Mouse (Mus musculus) stomach, embryonic 16.5 days (tissue): ENCODE data around the gene Rnaseh2b. TPM values are rescaled to one million over a fixed set of nuclear protein-coding genes. Genes with fewer than 3 reads are reported as not detected.

Source experiments
- ATAC-seq: fragments of 200-750 bp; cut with Nextera tagmentation; 2 replicates; pipeline ENCODE4 v1.8.0; 2017; ENCODE audit warnings: moderate number of reproducible peaks, moderate TSS enrichment; ENCODE audit not compliant: insufficient read depth, low FRiP score
- H3K27ac ChIP-seq: fragments of 300-500 bp; sonication (generic); 2 replicates; pipeline ENCODE4 v1.5.1; 2014; ENCODE audit warnings: low read length
- H3K27me3 ChIP-seq: fragments of 300-500 bp; sonication (generic); 2 replicates; pipeline ENCODE4 v1.6.1; 2014; ENCODE audit warnings: low read length, control low read depth, mixed read lengths; ENCODE audit not compliant: control insufficient read depth, insufficient read depth
- H3K36me3 ChIP-seq: fragments of 300-500 bp; sonication (generic); 2 replicates; pipeline ENCODE4 v1.6.1; 2014; ENCODE audit warnings: low read length; ENCODE audit not compliant: control insufficient read depth, insufficient read depth
- H3K4me1 ChIP-seq: fragments of 300-500 bp; sonication (generic); 2 replicates; pipeline ENCODE4 v1.6.1; 2014; ENCODE audit warnings: low read length, control low read depth, mixed read lengths; ENCODE audit not compliant: control insufficient read depth, insufficient read depth
- H3K4me2 ChIP-seq: fragments of 300-500 bp; sonication (generic); 2 replicates; pipeline ENCODE4 v1.6.1; 2014; ENCODE audit warnings: low read depth, low read length, mixed read lengths
- H3K4me3 ChIP-seq: fragments of 300-500 bp; sonication (generic); replicated peaks from 2 replicates; pipeline ENCODE4 v1.5.1; 2014; ENCODE audit warnings: mild to moderate bottlenecking, low read length
- H3K9ac ChIP-seq: fragments of 300-500 bp; sonication (generic); 2 replicates; pipeline ENCODE4 v1.6.1; 2014; ENCODE audit warnings: low read length
- H3K9me3 ChIP-seq: fragments of 300-500 bp; sonication (generic); replicated peaks from 2 replicates; pipeline ENCODE4 v1.6.1; 2016; ENCODE audit warnings: low read length, control low read depth; ENCODE audit not compliant: control insufficient read depth
- WGBS: fragments of 180-500 bp; shearing (Covaris S2); extraction: QIAGEN DNeasy Blood & Tissue Kit; methylation state at CpG from one replicate; pipeline ENCODE4 v1.1.7; 2014; 5-methylcytosine and 5-hydroxymethylcytosine counted together
- polyA plus RNA-seq: library from polyadenylated mRNA; unstranded; fragments of >200 nt; fragmentation: Nextera tagmentation; extraction: Ambion mirVana; gene quantifications from 2 replicates; pipeline ENCODE4 v1.2.1, GENCODE M21; 2015

Rnaseh2b gene
- polyA plus RNA-seq, 1 experiment from 2014 or later: 46.6 TPM

DNA sequence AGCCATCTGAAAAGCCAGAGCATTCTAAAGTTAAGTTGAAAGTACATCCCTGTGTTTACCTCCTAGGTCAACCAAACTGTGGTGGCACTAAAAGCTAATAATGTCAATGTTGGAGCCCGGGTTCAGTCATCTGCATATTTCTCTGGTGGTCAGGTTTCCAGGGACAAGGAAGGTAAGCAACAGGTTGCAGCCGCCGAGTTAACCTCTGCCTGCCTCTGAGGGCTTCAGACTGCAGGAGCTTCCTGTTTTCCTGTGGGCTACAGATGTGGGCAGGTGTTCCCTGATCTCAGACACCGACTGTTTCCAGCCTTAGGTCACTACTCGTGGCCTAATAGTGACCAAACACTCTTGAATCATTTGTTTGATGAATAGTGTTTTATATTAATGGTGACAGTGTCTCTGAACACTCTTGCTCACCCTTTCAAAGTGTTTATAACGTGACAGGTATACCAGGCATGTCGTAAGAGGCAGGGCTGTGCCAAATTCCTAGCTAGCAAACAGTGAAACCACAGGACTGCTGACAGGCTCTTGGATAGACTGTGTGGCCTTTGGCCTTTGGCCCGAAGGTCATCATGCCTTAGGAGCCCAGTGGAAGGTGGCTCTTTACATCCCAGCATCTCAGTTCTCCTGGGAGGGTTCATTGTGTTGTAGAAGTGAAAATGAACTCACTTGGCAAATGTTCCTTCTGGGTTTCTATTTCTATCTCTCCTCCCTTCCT is 69.0 kb downstream of the Rnaseh2b start:
- no peak overlapping the region for H3K9ac ChIP-seq
- H3K27me3 ChIP-seq: no peaks in the 10 kb centered on the region
- H3K4me3 ChIP-seq: no peak overlapping the region
- ATAC-seq: no peak
- no peaks in the 10 kb centered on the region for H3K9me3 ChIP-seq
- H3K27ac ChIP-seq: no peak overlapping the region
- H3K4me2 ChIP-seq: no peak overlapping the region
- 51% methylated on average over 8 of the region's 8 CpGs for WGBS
- no peaks in the 10 kb centered on the region; the same call in 1 of the 2 replicates for H3K36me3 ChIP-seq
- H3K4me1 ChIP-seq: no peaks in the 10 kb centered on the region

DNA sequence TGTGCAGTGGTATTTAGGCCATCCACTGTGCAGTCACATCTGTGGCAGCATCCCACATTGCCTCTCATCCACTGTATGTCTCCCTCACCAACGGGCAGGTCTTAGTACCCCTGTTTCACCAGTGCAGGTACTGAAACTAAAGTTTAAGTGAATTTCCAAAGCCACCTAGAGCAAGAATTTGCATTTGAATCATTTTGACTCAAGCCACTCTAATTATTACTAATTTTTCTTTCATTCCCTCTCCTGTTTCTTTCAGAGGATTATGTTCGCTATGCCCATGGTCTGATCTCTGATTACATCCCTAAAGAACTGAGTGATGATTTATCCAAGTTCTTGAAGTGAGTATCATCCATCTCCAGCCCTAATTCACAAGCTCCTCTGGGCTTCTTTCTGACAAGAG is 71.4 kb downstream of the Rnaseh2b start:
- 96% methylated on average over 2 of the region's 2 CpGs for WGBS
- Histone ChIP-seq H3K4me1 (no peaks in the 10 kb centered on the region), H3K9ac (no peak overlapping the region), H3K36me3 (no peaks in the 10 kb centered on the region; the same call in 1 of the 2 replicates), H3K4me2 (no peak overlapping the region), H3K4me3 (no peak overlapping the region), H3K27ac (no peak overlapping the region), H3K9me3 (no peaks in the 10 kb centered on the region), H3K27me3 (no peaks in the 10 kb centered on the region)
- no peak for ATAC-seq

DNA sequence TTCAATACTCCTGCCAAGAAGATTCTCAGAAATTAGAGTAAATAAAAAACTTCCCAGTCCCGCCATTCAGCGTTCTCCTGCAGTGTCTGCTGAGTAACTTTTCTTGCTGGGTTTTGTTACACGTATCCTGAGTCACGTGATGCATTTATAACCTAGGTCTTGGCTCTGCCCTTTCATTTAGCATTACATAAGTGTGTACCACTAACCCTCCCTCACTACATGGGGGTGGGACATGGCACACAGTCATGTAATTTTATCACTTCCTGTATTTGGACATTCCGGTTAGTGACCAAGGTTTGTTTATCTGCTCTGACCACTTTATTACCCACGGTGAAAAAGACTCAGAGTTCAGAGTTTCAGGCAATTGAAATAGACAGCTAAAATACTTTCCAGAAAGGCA is 78.4 kb downstream of the Rnaseh2b start:
- no peak overlapping the region for H3K27ac ChIP-seq
- ATAC-seq: no peak

DNA sequence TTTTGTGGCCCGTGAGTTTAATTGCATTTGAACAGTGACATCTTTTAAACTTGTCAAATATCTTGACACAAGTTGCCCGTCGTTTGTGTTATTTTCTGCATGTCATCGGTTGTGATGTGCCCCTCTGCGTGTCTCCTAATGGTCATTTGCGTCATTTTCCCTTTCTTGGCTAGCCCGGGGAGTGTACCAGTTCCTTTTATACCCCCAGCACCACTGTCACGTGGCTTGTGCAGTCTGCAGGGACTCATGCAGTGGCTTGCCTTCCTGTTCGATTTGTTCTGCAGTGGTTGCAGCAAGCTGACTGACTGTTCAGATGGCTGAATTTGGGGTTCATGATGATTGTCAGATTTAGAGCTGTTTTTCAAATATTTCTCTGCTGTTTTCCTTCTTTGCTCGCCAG is 81.6 kb downstream of the Rnaseh2b start:
- ATAC-seq: no peak
- H3K36me3 ChIP-seq: 0 out of 2 replicates have a peak, but pooled peaks cover 3% of the 10 kb centered on the region
- WGBS: 63% methylated on average over 10 of the region's 10 CpGs
- no peaks in the 10 kb centered on the region for H3K27me3 ChIP-seq
- H3K9ac ChIP-seq: no peak overlapping the region
- H3K27ac ChIP-seq: no peak overlapping the region
- H3K9me3 ChIP-seq: no peaks in the 10 kb centered on the region
- no peak overlapping the region for H3K4me3 ChIP-seq
- H3K4me1 ChIP-seq: peaks cover 13% of the 10 kb centered on the region; the same call in 1 of the 2 replicates
- no peak overlapping the region for H3K4me2 ChIP-seq

More for the DNA sequence above, 78.4 kb downstream of the Rnaseh2b start:
- no peak overlapping the region for H3K4me2 ChIP-seq
- H3K9ac ChIP-seq: no peak overlapping the region
- peaks cover 13% of the 10 kb centered on the region; the same call in 1 of the 2 replicates for H3K4me1 ChIP-seq
- H3K36me3 ChIP-seq: no peaks in the 10 kb centered on the region
- H3K27me3 ChIP-seq: no peaks in the 10 kb centered on the region
- H3K9me3 ChIP-seq: no peaks in the 10 kb centered on the region
- 40% methylated on average over 6 of the region's 6 CpGs for WGBS
- no peak overlapping the region for H3K4me3 ChIP-seq

DNA sequence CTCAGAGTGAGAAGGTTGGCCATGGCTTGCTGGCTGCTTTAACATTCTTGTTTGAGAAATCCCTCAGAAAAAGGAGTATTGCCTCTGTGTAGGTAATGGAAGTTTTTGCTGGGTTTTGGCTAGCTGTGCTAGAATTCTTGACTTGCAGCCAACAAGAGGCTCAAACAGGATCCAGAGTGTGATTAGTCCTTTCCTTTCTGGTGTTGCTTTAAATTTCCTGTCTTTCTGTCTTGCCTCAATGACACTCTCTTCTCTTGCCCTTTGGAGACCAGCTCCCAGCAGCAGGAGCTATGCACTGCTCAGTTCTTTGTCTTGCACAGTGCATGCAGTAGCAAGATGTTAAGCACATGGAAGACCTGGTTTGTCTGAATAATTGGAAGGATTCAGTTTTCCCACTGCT is 83.3 kb downstream of the Rnaseh2b start:
- Histone ChIP-seq H3K27me3 (no peaks in the 10 kb centered on the region), H3K36me3 (0 out of 2 replicates have a peak, but pooled peaks cover 3% of the 10 kb centered on the region), H3K9me3 (no peaks in the 10 kb centered on the region), H3K9ac (no peak overlapping the region), H3K4me1 (0 out of 2 replicates have a peak, but pooled peaks cover 10% of the 10 kb centered on the region), H3K27ac (no peak overlapping the region), H3K4me2 (no peak overlapping the region), H3K4me3 (no peak overlapping the region)
- peak; percentile 71 for ATAC-seq

GRCm38 (mm10) chr14:62376115-62376514 is 83.7 kb downstream of the Rnaseh2b start:
- no peak for ATAC-seq
- Histone ChIP-seq H3K27ac (no peak overlapping the region), H3K4me1 (0 out of 2 replicates have a peak, but pooled peaks cover 10% of the 10 kb centered on the region), H3K36me3 (0 out of 2 replicates have a peak, but pooled peaks cover 3% of the 10 kb centered on the region), H3K4me2 (no peak overlapping the region), H3K9me3 (no peaks in the 10 kb centered on the region), H3K9ac (no peak overlapping the region), H3K27me3 (no peaks in the 10 kb centered on the region), H3K4me3 (no peak overlapping the region)
- WGBS: 75% methylated on average over 2 of the region's 2 CpGs

- ATAC-seq: no peak
- 81% methylated on average over 2 of the region's 2 CpGs for WGBS
Measured at GRCm38 (mm10) chr14:62379391-62379790, 87.0 kb downstream of the Rnaseh2b start.

GRCm38 (mm10) chr14:62380606-62381005 is 88.2 kb downstream of the Rnaseh2b start:
- no peak overlapping the region for H3K27ac ChIP-seq
- no peak overlapping the region for H3K4me2 ChIP-seq
- no peaks in the 10 kb centered on the region for H3K9me3 ChIP-seq
- whole genome bisulfite sequencing: 79% methylated on average over 6 of the region's 6 CpGs
- no peaks in the 10 kb centered on the region for H3K4me1 ChIP-seq
- 0 out of 2 replicates have a peak, but pooled peaks cover 3% of the 10 kb centered on the region for H3K36me3 ChIP-seq
- H3K27me3 ChIP-seq: no peaks in the 10 kb centered on the region
- H3K4me3 ChIP-seq: no peak overlapping the region
- no peak overlapping the region for H3K9ac ChIP-seq
- ATAC-seq: no peak

More at GRCm38 (mm10) chr14:62379391-62379790, 87.0 kb downstream of the Rnaseh2b start:
- Histone ChIP-seq H3K4me2 (no peak overlapping the region), H3K4me1 (0 out of 2 replicates have a peak, but pooled peaks cover 6% of the 10 kb centered on the region), H3K27ac (no peak overlapping the region), H3K36me3 (0 out of 2 replicates have a peak, but pooled peaks cover 3% of the 10 kb centered on the region), H3K4me3 (no peak overlapping the region), H3K9ac (no peak overlapping the region), H3K27me3 (no peaks in the 10 kb centered on the region), H3K9me3 (no peaks in the 10 kb centered on the region)

DNA sequence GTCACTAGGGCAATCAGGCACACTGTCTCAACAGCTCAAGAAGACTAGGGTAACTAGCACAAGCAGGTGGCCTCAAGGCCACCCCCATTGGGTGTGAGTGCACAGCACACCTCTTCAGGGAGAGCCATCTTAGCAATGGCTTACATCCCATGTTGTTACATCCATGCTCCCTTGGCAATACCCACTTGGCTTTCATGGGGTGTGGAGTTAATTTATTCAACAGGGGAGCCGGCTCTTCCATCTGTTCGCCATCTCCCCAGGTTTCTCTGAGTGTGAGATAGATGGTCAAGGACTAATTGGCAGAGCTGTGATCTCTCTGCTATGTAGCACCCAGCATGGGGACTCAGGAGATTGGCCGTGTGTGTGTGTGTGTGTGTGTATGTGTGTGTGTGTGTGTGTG is 90.7 kb downstream of the Rnaseh2b start:
- Histone ChIP-seq H3K27ac (no peak overlapping the region), H3K9ac (no peak overlapping the region), H3K27me3 (no peaks in the 10 kb centered on the region), H3K36me3 (no peaks in the 10 kb centered on the region), H3K9me3 (no peaks in the 10 kb centered on the region), H3K4me3 (no peak overlapping the region), H3K4me1 (no peaks in the 10 kb centered on the region), H3K4me2 (no peak overlapping the region)
- no peak for ATAC-seq
- WGBS: 86% methylated on average over 3 of the region's 3 CpGs
